Mouse (Mus musculus) CH12.LX (cell line): Measurements from ENCODE around the gene Kif6.

Experiments
- CTCF ChIP-seq, 2 experiments: IDR thresholded peaks in 1 of 2; conservative IDR thresholded peaks in 1 of 2; 2 replicates each; pipeline ENCODE4 v1.5.1; 2011 to 2012; ENCODE audit warnings: low read depth in 2 of 2, low read length in 2 of 2, improper control_type of control experiment in 1 of 2, inconsistent platforms in 1 of 2, mild to moderate bottlenecking in 1 of 2, moderate library complexity in 1 of 2
- E2F4 ChIP-seq: IDR thresholded peaks from 2 replicates; pipeline ENCODE4 v1.6.1; 2011; ENCODE audit warnings: low read depth, low read length, improper control_type of control experiment; ENCODE audit not compliant: insufficient replicate concordance
- EP300 ChIP-seq: IDR thresholded peaks from 2 replicates; pipeline ENCODE4 v1.6.1; 2011; ENCODE audit warnings: low read length, improper control_type of control experiment
- GABPA ChIP-seq: IDR thresholded peaks from 2 replicates; pipeline ENCODE4 v1.6.1; 2012; ENCODE audit warnings: low read depth, low read length, improper control_type of control experiment, inconsistent platforms; ENCODE audit not compliant: insufficient replicate concordance
- KAT2A ChIP-seq: IDR thresholded peaks from 2 replicates; pipeline ENCODE4 v1.6.1; 2012; ENCODE audit warnings: low read length, improper control_type of control experiment, inconsistent platforms; ENCODE audit not compliant: insufficient replicate concordance
- NELFE ChIP-seq: IDR thresholded peaks from 2 replicates; pipeline ENCODE4 v1.6.1; 2011; ENCODE audit warnings: low read depth, low read length, improper control_type of control experiment
- NRF1 ChIP-seq: IDR thresholded peaks from 2 replicates; pipeline ENCODE4 v1.6.1; 2014; ENCODE audit warnings: low read depth, mild to moderate bottlenecking, inconsistent platforms, low read length, improper control_type of control experiment, moderate library complexity
- POLR2A ChIP-seq: IDR thresholded peaks from 2 replicates; pipeline ENCODE4 v1.6.1; 2011; ENCODE audit warnings: low read depth, mild to moderate bottlenecking, improper control_type of control experiment, low read length
- POLR2AphosphoS2 ChIP-seq: IDR thresholded peaks from 2 replicates; pipeline ENCODE4 v1.6.1; 2011; ENCODE audit warnings: low read depth, low read length, improper control_type of control experiment
- RAD21 ChIP-seq: IDR thresholded peaks from 2 replicates; pipeline ENCODE4 v1.6.1; 2011; ENCODE audit warnings: low read depth, mild to moderate bottlenecking, low read length, improper control_type of control experiment, moderate library complexity
- TCF12 ChIP-seq: IDR thresholded peaks from 2 replicates; pipeline ENCODE4 v1.6.1; 2014; ENCODE audit warnings: low read depth, mild to moderate bottlenecking, inconsistent platforms, low read length, improper control_type of control experiment
- ZC3H11A ChIP-seq: IDR thresholded peaks from 2 replicates; pipeline ENCODE4 v1.6.1; 2012; ENCODE audit warnings: low read depth, mild to moderate bottlenecking, inconsistent platforms, low read length, improper control_type of control experiment
- ZKSCAN1 ChIP-seq: IDR thresholded peaks from 2 replicates; pipeline ENCODE4 v1.6.1; 2012; ENCODE audit warnings: low read depth, inconsistent platforms, low read length, improper control_type of control experiment, borderline replicate concordance
- ZNF384 ChIP-seq: IDR thresholded peaks from 2 replicates; pipeline ENCODE4 v1.6.1; 2012; ENCODE audit warnings: low read depth, low read length, improper control_type of control experiment, inconsistent platforms

- TF ChIP-seq CTCF (conservative IDR thresholded peaks at IDR 0.05 in 1 of 2, IDR thresholded peaks at IDR 0.05 in 1 of 2; ENCODE audit: low read depth in 2 of 2, low read length in 2 of 2) (no peak), ZKSCAN1 (no peak), NELFE (no peak), POLR2A (no peak), KAT2A (no peak), ZNF384 (no peak), NRF1 (no peak), GABPA (no peak), RAD21 (no peak), EP300 (no peak), POLR2AphosphoS2 (no peak), ZC3H11A (no peak), E2F4 (no peak), TCF12 (no peak)
These were observed 12.3 kb downstream of the Kif6 start for GRCm38 (mm10) chr17:49627011-49627794.
